Mouse (Mus musculus) left cerebral cortex, postnatal 10 days (tissue): Measurements from ENCODE around the gene Kif3a. TPM values are rescaled to one million over a fixed set of nuclear protein-coding genes. Genes with fewer than 3 reads are reported as not detected.

Experiments
- DNase-seq, 2 experiments: peaks; one replicate each; pipeline ENCODE4 v3.0.0; 2021 to 2022; ENCODE audit warnings: low spot score in 2 of 2, mixed read lengths in 1 of 2; ENCODE audit errors: extremely low spot score in 1 of 2
- intact Hi-C: fragments of 180-260 bp; cut with DNase I; formaldehyde crosslinking; loops from one replicate; pipeline ENCODE4 v1.15.1; 2025
- total RNA-seq, 2 experiments: library from RNA; stranded (reverse); gene quantifications; 2 replicates each; pipeline ENCODE4 v1.2.3; 2021

The Kif3a gene
- total RNA-seq: 100 to 1,000 TPM; 164 to 169 TPM

- intact Hi-C loops: loop anchor here (5.0 kb wide), 2 partner anchors 35 to 95 kb away; partner anchors contain the start of gene Gm9837
- peak; percentile 91 to 95 for DNase-seq
Measured at GRCm38 (mm10) chr11:53567224-53568014, at the start of gene Kif3a. Gene Kif3a, plus strand, starts transcription at chr11:53567379.

- DNase-seq: no peak
- intact Hi-C loops: no loop called here
Measured at GRCm38 (mm10) chr11:53518759-53519158, 48.4 kb upstream of the Kif3a start.

GRCm38 (mm10) chr11:53519207-53520121 is 47.7 kb upstream of the Kif3a start, which contains the start of gene Sept8:
Gene Sept8, plus strand, starts transcription at chr11:53519257.
- DNase-seq: peak; percentile 38 to 81
- intact Hi-C loops: loop anchor here (2.0 kb wide), 1 partner anchor 45 kb away; no protein-coding TSS in a partner anchor

- DNase-seq: peak; percentile 70 to 77
- intact Hi-C loops: loop anchor here (2.0 kb wide), 1 partner anchor 46 kb away; no protein-coding TSS in a partner anchor
Measured at GRCm38 (mm10) chr11:53520122-53520978, 46.8 kb upstream of the Kif3a start.

- intact Hi-C loops: loop anchor here (2.0 kb wide), 1 partner anchor 46 kb away; no protein-coding TSS in a partner anchor
Measured at GRCm38 (mm10) chr11:53521120-53521820, 45.9 kb upstream of the Kif3a start.

GRCm38 (mm10) chr11:53521821-53522131 is 45.4 kb upstream of the Kif3a start:
- no peak for DNase-seq
- intact Hi-C loops: loop anchor here (2.0 kb wide), 1 partner anchor 47 kb away; no protein-coding TSS in a partner anchor

More at GRCm38 (mm10) chr11:53521120-53521820, 45.9 kb upstream of the Kif3a start:
- DNase-seq: no peak

- DNase-seq: no peak
- intact Hi-C loops: no loop called here
Measured at GRCm38 (mm10) chr11:53522362-53522761, 44.8 kb upstream of the Kif3a start.

- intact Hi-C loops: no loop called here
- peak in 1 of 2 experiments; percentile 74 for DNase-seq
Measured at GRCm38 (mm10) chr11:53522930-53523329, 44.2 kb upstream of the Kif3a start.

- intact Hi-C loops: no loop called here
- no peak for DNase-seq
Measured at GRCm38 (mm10) chr11:53523545-53524405, 43.4 kb upstream of the Kif3a start.

- no peak for DNase-seq
- intact Hi-C loops: no loop called here
Measured at GRCm38 (mm10) chr11:53524905-53525304, 42.3 kb upstream of the Kif3a start.

- DNase-seq: no peak
- intact Hi-C loops: no loop called here
Measured at GRCm38 (mm10) chr11:53525461-53525860, 41.7 kb upstream of the Kif3a start.

GRCm38 (mm10) chr11:53528397-53529252 is 38.6 kb upstream of the Kif3a start:
- DNase-seq: no peak
- intact Hi-C loops: no loop called here

- DNase-seq: peak in 1 of 2 experiments; percentile 44
- intact Hi-C loops: no loop called here
Measured at GRCm38 (mm10) chr11:53529253-53529557, 38.0 kb upstream of the Kif3a start.

- intact Hi-C loops: loop anchor here (5.0 kb wide), 1 partner anchor 37 kb away; the partner anchor contains the start of gene Kif3a
- DNase-seq: no peak
Measured at GRCm38 (mm10) chr11:53530001-53530400, 37.2 kb upstream of the Kif3a start.

GRCm38 (mm10) chr11:53531578-53532230 is 35.5 kb upstream of the Kif3a start:
- intact Hi-C loops: loop anchor here (5.0 kb wide), 1 partner anchor 36 kb away; the partner anchor contains the start of gene Kif3a
- DNase-seq: no peak

- intact Hi-C loops: loop anchor here (5.0 kb wide), 1 partner anchor 35 kb away; the partner anchor contains the start of gene Kif3a
- no peak for DNase-seq
Measured at GRCm38 (mm10) chr11:53532231-53532620, 35.0 kb upstream of the Kif3a start.
